Mouse (Mus musculus) ES-E14 (cell line): ENCODE results near the gene Sdk2. TPM values are rescaled to one million over a fixed set of nuclear protein-coding genes. Genes with fewer than 3 reads are reported as not detected.
A peak's percentile ranks its signal among the peaks of the same experiment; 100 is the strongest.

Source experiments
- DNase-seq: peaks from one replicate; pipeline ENCODE4 v3.0.0-alpha.2; 2013; ENCODE audit warnings: low read depth, low spot score
- H3K27ac ChIP-seq: 2 replicates; pipeline ENCODE4 v1.5.1; 2012; ENCODE audit warnings: low read depth, mild to moderate bottlenecking, low read length, moderate library complexity, mixed read lengths; ENCODE audit not compliant: poor library complexity, insufficient read depth, severe bottlenecking
- H3K36me3 ChIP-seq: 2 replicates; pipeline ENCODE4 v1.6.1; 2012; ENCODE audit warnings: mild to moderate bottlenecking, low read length, moderate library complexity, mixed read lengths; ENCODE audit not compliant: control insufficient read depth, poor library complexity, insufficient read depth, severe bottlenecking
- H3K4me1 ChIP-seq, 2 experiments: fragments of 150-350 bp in 1 of 2; sonication (generic) in 1 of 2; 2 replicates each; pipeline ENCODE4 v1.6.1; 2012; ENCODE audit warnings: low read length in 2 of 2, mild to moderate bottlenecking in 1 of 2, mixed read lengths in 1 of 2; ENCODE audit not compliant: control insufficient read depth in 2 of 2, insufficient read depth in 2 of 2, poor library complexity in 1 of 2
- H3K4me3 ChIP-seq, 2 experiments: fragments of 150-350 bp in 1 of 2; sonication (generic) in 1 of 2; 2 replicates each; pipeline ENCODE4 v1.5.1; 2012; ENCODE audit warnings: low read length in 2 of 2, low read depth in 1 of 2, mild to moderate bottlenecking in 1 of 2, mixed read lengths in 1 of 2; ENCODE audit not compliant: insufficient read depth in 1 of 2, poor library complexity in 1 of 2, severe bottlenecking in 1 of 2
- H3K9ac ChIP-seq: 2 replicates; pipeline ENCODE4 v1.6.1; 2012; ENCODE audit warnings: low read depth, mild to moderate bottlenecking, low read length, mixed read lengths; ENCODE audit not compliant: poor library complexity, insufficient read depth, severe bottlenecking
- H3K9me3 ChIP-seq: fragments of 150-350 bp; sonication (generic); 2 replicates; pipeline ENCODE4 v1.6.1; 2012; ENCODE audit warnings: low read depth, mild to moderate bottlenecking, low read length; ENCODE audit not compliant: control insufficient read depth, insufficient read depth
- CHD2 ChIP-seq: IDR thresholded peaks from 2 replicates; pipeline ENCODE4 v1.6.1; 2014; ENCODE audit warnings: mild to moderate bottlenecking, low read depth, low read length, inconsistent platforms
- HCFC1 ChIP-seq: IDR thresholded peaks from 2 replicates; pipeline ENCODE4 v1.6.1; 2012; ENCODE audit warnings: low read length, inconsistent platforms, borderline replicate concordance; ENCODE audit not compliant: insufficient read depth
- MAFK ChIP-seq: IDR thresholded peaks from 2 replicates; pipeline ENCODE4 v1.6.1; 2014; ENCODE audit warnings: mild to moderate bottlenecking, low read depth, low read length, inconsistent platforms; ENCODE audit not compliant: insufficient read depth
- ZC3H11A ChIP-seq: IDR thresholded peaks from 2 replicates; pipeline ENCODE4 v1.6.1; 2012; ENCODE audit warnings: low read depth, mild to moderate bottlenecking, inconsistent platforms, low read length, borderline replicate concordance
- ZNF384 ChIP-seq: IDR thresholded peaks from 2 replicates; pipeline ENCODE4 v1.6.1; 2012; ENCODE audit warnings: low read depth, low read length, inconsistent platforms
- in situ Hi-C, 2 experiments: fragments of 600-800 bp; cut with MboI; formaldehyde crosslinking; loops; one replicate each; pipeline ENCODE4 v1.15.1; 2025; ENCODE audit warnings: low sequenced_read_pairs in 2 of 2, inconsistent platforms in 1 of 2; ENCODE audit not compliant: unreplicated experiment in 2 of 2
- total RNA-seq: library from RNA; depleted of rRNA; stranded (reverse); fragments of 300-350 nt; gene quantifications from 2 replicates; pipeline ENCODE4 v1.2.3, GENCODE M21; 2012; rRNA removed

Gene Sdk2
- 1.6 and 2.0 TPM in 2 replicates for total RNA-seq

DNA sequence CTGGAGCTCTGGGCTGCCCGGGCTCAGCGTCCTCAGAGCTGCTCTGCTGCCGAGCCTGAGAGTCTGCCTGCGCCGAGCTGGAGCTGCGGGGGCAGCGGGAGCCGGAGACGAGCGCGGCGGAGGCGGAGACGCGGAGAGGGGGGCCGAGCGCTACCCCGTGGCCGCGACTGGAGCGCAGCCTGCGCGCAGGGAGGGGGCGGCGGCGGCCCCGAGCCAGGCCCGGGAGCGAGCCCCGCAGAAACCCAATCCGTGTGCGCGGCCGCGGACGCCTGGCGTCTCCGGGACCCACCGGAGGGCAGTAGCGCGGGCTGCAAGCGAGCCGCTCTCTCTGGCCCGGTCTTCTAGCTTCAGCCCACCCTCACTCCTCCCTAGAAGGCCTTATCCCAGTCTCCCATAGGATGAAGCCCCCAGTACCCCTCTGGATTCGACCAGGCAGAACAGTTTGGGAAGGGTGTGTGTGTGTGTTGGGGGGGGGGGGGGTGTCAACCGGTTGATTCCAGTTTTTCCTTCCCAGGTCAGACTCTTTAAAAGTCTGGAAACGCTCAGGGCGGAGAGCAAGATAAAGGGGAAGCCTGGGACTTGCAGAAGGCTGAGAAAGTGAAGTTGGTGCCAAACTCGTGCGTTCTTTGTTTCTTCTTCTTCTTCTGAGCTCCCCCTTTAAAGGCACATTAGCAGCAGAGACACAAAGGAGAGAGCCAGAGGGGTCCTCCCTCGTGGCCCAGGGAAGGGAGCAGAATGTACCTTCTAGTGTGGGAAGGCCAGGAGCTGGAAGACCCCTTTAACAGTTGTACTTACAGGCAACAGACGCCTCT lies at the start of gene Sdk2:
Gene Sdk2 (minus strand): TSS at position 96 of the 812 bp plus-strand sequence.
- peak within 1 kb of the TSS; percentile 64 to 66 for H3K4me3 ChIP-seq
- in situ Hi-C loops: no loop called here
- no peak for TF ChIP-seq ZNF384
- no peak for TF ChIP-seq MAFK
- no peak for TF ChIP-seq CHD2
- TF ChIP-seq ZC3H11A: no peak
- no peak for TF ChIP-seq HCFC1
- peak within 1 kb of the TSS; percentile 47 for H3K9ac ChIP-seq
- H3K9me3 ChIP-seq: no peaks in the 10 kb centered on the region
- DNase-seq: no peak
- peaks cover 0 to 7% of the 10 kb centered on the region in 2 experiments; a peak in 3 of 4 replicates for H3K4me1 ChIP-seq
- no peaks in the 10 kb centered on the region for H3K36me3 ChIP-seq
- H3K27ac ChIP-seq: no peak within 1 kb of the TSS

DNA sequence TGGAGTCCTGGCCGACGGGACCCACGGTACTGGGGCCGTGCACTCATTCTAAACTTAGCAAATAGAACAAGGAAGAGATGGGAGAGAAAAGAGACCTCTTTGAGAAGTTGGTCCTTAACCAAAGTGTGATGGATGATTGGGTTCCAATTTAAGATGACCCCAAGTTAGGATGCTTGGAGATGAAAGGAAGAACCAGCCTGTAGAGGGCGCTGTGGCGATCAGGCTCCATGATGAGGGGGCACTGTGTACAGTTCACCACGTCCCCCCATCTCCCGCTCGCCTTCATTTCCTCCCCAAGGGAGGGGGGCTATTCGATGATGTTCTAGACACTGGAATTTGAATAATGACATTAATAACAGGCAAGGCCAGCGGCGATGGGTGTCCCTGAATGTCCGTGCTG lies 48.2 kb upstream of the Sdk2 start:
- H3K36me3 ChIP-seq: no peaks in the 10 kb centered on the region
- H3K27ac ChIP-seq: no peak overlapping the region
- H3K9me3 ChIP-seq: no peaks in the 10 kb centered on the region
- in situ Hi-C loops: no loop called here
- no peak for DNase-seq
- no peak overlapping the region for H3K9ac ChIP-seq
- no peak overlapping the region for H3K4me3 ChIP-seq
- TF ChIP-seq ZC3H11A (no peak), CHD2 (no peak), ZNF384 (no peak), HCFC1 (no peak), MAFK (no peak)
- no peaks in the 10 kb centered on the region for H3K4me1 ChIP-seq

DNA sequence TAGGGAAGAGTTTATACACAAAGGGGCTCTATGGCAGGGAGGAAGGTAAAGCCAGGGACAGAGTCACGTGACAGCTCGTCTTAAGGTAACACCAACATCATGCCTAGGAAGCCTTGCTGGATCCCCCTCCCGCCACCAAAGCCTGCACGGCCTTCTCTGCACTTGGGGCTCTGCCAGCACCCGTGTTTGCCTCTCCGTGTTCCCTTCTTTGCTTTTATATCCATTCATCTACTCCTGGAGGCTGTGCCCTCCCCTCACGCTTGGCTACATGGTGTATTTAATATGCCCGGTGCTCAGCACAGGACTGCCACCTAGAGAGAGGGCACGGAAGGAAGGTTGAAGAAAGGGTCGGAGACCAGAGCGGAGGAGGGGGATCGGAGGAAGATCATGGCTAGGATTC lies 47.8 kb upstream of the Sdk2 start:
- Histone ChIP-seq H3K4me3 (no peak overlapping the region), H3K9ac (no peak overlapping the region), H3K4me1 (no peaks in the 10 kb centered on the region), H3K9me3 (no peaks in the 10 kb centered on the region), H3K27ac (no peak overlapping the region), H3K36me3 (no peaks in the 10 kb centered on the region)
- in situ Hi-C loops: no loop called here
- DNase-seq: no peak
- no peak for TF ChIP-seq ZNF384
- no peak for TF ChIP-seq HCFC1
- TF ChIP-seq ZC3H11A: no peak
- no peak for TF ChIP-seq MAFK
- TF ChIP-seq CHD2: no peak

DNA sequence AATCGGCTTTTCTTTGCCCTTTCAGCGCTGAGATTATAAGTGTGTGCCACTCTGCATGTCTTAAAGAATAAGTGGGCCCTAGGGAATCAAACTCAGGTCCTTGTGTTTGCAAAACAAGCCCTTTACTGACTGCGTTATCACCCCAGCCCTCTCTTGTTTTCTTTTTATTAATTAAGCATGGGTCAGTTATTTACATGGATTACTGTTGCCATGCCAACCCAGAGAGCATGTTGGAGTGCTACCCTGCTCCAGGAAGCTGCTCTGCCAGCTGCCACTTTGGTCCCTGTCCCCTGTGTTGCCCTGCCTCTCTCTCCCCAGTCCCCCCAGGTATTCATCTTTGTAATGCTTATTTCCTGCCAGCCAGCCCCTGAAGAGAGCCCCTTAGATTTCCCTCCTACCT lies 44.0 kb upstream of the Sdk2 start:
- no peak overlapping the region for H3K4me3 ChIP-seq
- no peak for DNase-seq
- no peak for TF ChIP-seq CHD2
- no peak for TF ChIP-seq ZC3H11A
- no peak for TF ChIP-seq ZNF384
- TF ChIP-seq HCFC1: no peak
- TF ChIP-seq MAFK: no peak
- no peaks in the 10 kb centered on the region for H3K36me3 ChIP-seq
- H3K4me1 ChIP-seq: no peaks in the 10 kb centered on the region
- H3K9ac ChIP-seq: no peak overlapping the region
- in situ Hi-C loops: no loop called here
- no peak overlapping the region for H3K27ac ChIP-seq
- H3K9me3 ChIP-seq: no peaks in the 10 kb centered on the region
